Mouse (Mus musculus) layer of hippocampus, postnatal 36 days (tissue): ENCODE results near the gene Mgarp. TPM values are rescaled to one million over a fixed set of nuclear protein-coding genes. Genes with fewer than 3 reads are reported as not detected.
A peak's percentile ranks its signal among the peaks of the same experiment; 100 is the strongest.
"Not testable (repeated sequence)": the region's sequence is repeated elsewhere in the genome, so short reads cannot be mapped to it uniquely, and the experiment has no call there.

Experiments
- DNase-seq, 2 experiments: peaks; one replicate each; pipeline ENCODE4 v3.0.0; 2022
- total RNA-seq, 2 experiments: library from RNA; stranded (reverse); gene quantifications; 2 replicates each; pipeline ENCODE4 v1.2.3; 2021

Mgarp gene
- total RNA-seq, 2 experiments from 2014 or later = not detected

DNA sequence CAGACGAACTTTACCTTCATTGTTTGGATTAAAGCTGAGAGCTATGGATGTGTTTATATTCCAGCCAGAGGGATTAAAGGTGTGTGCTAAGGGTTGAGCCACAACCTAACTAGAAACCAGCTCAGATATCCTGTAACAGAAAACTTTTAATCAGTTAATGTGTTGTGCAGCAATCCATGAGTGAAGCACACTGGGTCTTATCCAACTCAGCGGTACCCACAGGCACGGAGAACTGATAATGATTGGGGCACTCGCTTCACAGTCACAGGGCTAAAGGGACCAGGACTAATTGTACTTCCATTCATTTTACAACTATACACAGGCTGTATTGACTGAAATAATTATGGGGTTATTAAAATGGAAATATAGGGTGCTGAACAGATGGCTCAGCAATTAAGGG lies 29.6 kb downstream of the Mgarp start:
- DNase-seq = no peak

- no peak for DNase-seq
Observed at GRCm38 (mm10) chr3:51365517-51365882, 31.0 kb downstream of the Mgarp start.

DNA sequence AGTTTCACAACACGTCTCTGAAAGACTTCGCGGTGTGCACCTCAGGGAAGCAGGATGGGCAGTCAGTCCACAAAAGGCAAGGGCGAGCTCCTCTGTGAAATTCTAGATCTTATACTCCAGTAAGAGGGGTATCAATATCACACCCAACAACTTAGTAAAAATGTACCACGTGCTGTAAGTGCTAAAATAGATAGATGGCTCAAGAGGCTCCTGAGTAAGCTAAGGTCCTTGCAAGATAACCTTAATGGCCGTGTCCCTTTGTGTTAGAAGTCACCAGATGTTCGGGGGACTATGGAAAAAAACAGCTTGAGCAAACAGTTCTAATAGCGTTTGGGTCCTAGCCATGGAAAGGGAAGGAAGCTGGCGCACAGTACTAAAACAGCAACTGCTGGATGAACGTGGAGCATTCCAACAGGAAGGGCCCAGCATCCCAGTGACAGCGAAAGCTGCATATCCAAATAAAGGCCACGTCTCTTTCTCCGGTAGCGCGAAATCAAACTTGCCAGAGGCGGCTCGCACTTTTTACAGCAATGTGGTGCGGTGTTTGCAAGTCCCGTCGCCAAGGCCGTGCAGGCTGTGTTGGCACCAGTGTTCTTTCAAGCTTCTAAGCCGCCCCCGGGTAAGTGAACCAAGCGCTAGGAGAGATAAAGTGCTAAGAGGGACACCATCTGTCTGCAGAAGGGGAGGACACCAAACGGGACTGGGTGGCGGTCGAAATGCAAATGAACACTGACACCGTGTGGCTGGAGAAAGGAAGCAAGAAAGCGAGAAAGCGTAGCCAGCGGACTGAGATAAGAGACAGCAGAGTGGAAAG lies 31.6 kb downstream of the Mgarp start:
- DNase-seq = peak; percentile 79 to 82

GRCm38 (mm10) chr3:51361066-51361465 lies 35.5 kb downstream of the Mgarp start:
- DNase-seq = no peak

DNA sequence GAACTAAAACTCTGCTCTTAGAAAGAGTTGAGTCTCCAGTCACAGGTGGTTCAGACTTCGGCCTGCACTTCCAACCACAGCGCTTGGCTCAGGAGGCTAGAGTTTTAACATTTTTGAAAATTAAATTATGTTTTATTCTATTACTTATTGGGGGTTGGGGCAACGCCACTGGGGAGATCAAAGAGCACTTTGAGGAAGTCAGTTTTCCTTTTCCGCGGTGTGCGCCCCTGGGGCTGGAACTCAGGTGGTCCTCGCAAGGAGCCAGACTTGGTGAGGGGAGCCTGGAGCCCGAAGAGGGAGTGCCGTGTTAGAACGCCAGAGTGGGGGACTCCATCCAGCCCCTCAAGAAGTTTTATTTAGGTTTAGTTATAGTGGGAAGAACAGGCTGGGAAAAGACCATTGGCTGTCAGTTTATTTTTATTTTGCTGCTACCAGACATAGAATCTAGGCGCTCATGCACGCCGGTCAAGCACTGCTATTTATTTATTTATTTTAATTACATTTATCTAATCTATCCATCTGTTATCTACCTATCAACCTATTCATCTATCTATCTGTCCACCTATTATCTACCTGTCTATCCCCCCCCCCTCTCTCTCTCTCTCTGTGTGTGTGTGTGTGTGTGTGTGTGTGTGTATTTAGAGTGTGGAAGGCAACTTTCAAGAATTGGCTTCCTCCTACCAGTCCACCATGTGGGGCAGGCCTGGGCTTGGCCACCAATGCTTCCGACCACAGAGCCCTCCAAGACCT lies 36.8 kb downstream of the Mgarp start:
- DNase-seq = no peak

DNA sequence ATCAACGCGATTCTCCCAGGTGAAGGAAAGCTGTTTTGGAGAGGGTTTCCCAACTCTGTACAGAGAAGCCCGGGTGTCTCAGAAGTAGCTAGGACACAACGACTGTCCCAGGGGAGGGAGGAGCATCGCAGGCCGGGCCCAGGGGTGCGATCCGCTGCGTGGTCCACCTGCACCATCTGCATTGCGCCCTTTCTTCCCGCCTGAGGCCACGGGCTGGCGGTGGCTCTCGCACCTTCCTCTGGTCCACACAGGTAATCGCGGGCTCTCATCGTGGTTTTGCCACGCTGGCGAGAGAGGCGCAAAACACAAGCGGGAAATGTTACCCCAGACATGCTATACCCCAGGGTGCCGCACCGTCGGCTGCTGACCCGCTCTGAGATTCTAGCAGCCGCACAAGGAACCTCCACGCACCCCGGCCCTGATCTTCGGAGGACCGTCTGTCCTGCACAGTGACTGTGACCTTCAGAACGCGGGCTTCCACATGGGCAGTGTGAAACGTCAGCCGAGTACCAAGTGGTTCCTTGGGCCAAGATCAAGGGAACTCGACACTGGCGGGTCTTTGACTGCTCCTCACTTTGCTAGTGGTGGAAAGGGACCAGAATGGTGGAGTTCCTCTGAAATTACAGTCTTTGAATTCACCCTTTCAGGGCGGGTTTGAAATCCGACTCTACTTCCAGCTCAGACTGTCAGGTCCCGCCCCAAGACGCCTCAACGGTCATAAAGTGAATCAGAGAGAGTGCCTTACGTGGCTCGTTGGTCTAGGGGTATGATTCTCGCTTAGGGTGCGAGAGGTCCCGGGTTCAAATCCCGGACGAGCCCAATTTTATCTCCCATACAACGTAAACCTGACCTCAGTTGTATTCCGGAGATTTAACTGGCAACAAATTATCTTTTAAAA lies 37.6 kb downstream of the Mgarp start:
- peak; percentile 69 to 71 for DNase-seq

DNA sequence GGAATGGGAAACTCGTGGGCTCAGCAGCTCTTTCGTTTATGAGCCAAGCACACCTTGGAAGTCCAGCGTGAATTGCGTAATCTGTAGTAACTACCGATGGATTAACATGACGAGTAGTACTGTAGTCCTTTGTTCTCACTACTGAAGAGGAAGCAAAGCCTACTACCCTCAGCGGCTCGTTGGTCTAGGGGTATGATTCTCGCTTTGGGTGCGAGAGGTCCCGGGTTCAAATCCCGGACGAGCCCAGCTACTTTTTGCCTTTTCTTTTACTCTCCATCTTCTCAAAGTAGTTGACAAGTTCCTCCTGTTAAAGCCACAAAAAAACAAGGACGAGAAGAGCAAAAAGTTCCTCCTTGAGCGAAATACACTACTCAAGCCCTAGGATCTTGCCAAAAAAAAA lies 38.4 kb downstream of the Mgarp start:
- peak; percentile 56 to 69 for DNase-seq

GRCm38 (mm10) chr3:51357624-51358023 lies 38.9 kb downstream of the Mgarp start:
- DNase-seq = no peak

- no peak for DNase-seq
Observed at GRCm38 (mm10) chr3:51357078-51357477, 39.5 kb downstream of the Mgarp start.

- not testable (repeated sequence) for DNase-seq
Observed at GRCm38 (mm10) chr3:51354956-51355355, 41.6 kb downstream of the Mgarp start.

- DNase-seq = no peak
Observed at GRCm38 (mm10) chr3:51354034-51354427, 42.5 kb downstream of the Mgarp start.

- no peak for DNase-seq
Observed at GRCm38 (mm10) chr3:51353325-51354033, 43.1 kb downstream of the Mgarp start.

DNA sequence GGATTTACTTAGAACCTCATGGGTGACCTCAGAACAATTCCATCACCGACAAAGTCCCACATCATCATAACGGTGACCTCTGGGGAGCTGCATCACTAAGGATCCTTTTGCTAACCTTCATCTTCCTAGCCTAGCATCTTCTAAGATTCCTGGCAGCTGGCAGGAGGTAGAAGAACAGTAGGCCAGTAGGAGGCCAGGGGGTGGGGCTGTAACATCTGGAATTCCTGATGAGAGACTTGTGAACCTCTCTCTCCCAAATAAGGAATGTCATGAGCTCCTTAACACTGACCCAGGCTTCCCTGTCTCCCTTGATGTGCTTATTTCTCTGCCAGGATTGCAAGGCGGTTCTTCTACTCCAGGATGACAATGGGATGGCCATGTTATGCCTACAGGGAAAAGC lies 45.7 kb downstream of the Mgarp start:
- no peak for DNase-seq

DNA sequence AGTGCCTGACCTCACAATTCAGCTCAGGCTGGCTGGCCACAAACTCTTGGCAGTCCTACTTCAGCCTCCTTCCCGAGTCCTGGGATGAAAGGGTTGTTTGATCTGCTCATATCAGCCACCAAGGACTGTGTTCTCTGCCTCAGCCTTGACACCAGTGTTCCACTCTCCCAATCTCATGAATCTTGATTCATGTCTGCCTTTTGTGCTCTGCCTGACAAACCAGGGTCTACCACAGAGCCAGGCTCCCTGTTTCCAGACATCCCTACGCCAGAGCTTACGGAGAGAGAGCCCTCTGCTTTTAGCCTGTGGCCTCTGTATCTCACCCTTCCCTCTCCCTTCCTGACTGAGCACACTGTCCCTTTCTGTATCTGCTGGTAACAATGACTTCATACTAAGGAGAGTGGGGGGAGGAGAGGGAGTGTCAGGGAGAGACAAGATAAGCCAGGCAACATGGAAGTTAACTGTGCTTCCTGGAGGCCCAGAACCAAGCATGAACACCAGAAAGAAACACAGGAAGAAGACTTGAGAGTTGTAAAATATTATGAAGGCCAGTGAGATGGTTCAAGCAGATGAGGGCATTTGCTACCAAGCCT lies 47.8 kb downstream of the Mgarp start:
- no peak for DNase-seq

GRCm38 (mm10) chr3:51345017-51345416 lies 51.5 kb downstream of the Mgarp start:
- not testable (repeated sequence) for DNase-seq

DNA sequence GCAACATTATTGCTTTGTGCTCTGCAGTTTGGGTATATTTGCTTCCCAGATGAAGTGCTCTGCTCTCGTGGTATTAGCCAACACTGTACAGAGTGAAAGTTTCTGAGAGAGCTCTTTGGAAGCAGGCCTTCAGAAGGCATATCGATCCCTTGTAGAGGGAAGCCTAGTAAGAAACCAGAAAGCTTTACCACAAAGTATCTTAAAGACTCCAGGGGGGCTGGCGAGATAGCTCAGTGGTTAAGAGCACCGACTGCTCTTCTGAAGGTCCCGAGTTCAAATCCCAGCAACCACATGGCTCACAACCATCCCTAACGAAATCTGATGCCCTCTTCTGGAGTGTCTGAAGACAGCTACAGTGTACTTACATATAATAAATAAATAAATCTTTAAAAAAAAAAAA lies 52.4 kb downstream of the Mgarp start:
- DNase-seq = not testable (repeated sequence)

GRCm38 (mm10) chr3:51343260-51343659 lies 53.3 kb downstream of the Mgarp start:
- DNase-seq = no peak

GRCm38 (mm10) chr3:51342152-51342551 lies 54.4 kb downstream of the Mgarp start:
- DNase-seq = no peak

DNA sequence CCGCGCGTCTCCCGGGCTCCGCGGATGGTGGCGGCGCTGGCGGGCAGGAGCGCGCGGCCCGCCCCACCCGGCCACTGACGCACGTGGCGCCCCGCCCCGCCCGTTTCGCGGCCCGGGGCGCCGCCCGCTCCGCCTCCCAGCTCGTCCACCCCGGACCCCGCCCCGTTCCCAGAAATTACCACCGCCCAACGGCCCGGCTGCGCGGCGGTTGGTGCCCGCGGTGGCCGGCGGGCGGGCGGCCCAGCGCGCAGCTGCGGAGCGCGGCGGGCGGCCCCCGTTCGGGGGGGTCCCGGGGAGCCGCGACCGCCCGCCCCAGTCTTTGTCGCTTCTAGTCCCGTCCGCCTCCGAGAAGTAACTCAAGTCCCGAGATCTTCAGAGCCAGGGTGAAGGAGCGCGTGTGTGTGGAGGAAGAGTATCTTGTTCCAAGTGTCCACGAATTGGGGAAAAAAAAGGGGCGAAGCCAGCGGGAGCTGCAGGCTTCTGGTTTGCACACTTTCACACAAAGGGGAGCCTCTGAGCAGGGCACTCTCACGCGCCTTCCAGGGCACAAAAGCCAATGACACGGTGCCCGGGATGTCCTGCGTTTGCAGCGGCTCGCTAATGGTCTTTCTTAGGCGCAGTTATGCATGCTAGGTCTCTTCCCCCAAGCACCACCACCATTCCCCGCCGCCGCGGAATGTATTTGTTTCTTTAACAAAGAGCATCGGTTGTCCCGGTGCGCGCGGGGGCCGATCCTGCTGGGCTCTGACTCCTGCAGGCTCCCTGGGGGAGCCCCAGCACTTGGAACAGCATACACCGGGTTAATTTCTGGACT lies 55.1 kb downstream of the Mgarp start:
- DNase-seq = peak; percentile 74 to 77

- peak; percentile 85 to 87 for DNase-seq
Observed at GRCm38 (mm10) chr3:51340552-51341267, 55.8 kb downstream of the Mgarp start, which contains the start of gene Elf2. TSS of gene Elf2 (minus strand) at chr3:51340663.
